Mouse (Mus musculus) CH12.LX (cell line): ENCODE measurements around the gene Rtn1.

Experiments used
- CHD1 ChIP-seq: IDR thresholded peaks from 2 replicates; pipeline ENCODE4 v1.6.1; 2012; ENCODE audit warnings: low read depth, low read length, improper control_type of control experiment, inconsistent platforms
- CTCF ChIP-seq, 2 experiments: IDR thresholded peaks in 1 of 2; conservative IDR thresholded peaks in 1 of 2; 2 replicates each; pipeline ENCODE4 v1.5.1; 2011 to 2012; ENCODE audit warnings: low read depth in 2 of 2, low read length in 2 of 2, improper control_type of control experiment in 1 of 2, inconsistent platforms in 1 of 2, mild to moderate bottlenecking in 1 of 2, moderate library complexity in 1 of 2
- HCFC1 ChIP-seq: IDR thresholded peaks from 2 replicates; pipeline ENCODE4 v1.6.1; 2012; ENCODE audit warnings: low read depth, mild to moderate bottlenecking, inconsistent platforms, low read length, improper control_type of control experiment
- JUN ChIP-seq: IDR thresholded peaks from 2 replicates; pipeline ENCODE4 v1.6.1; 2011; ENCODE audit warnings: low read depth, mild to moderate bottlenecking, low read length, improper control_type of control experiment, moderate library complexity; ENCODE audit not compliant: insufficient read depth
- MEF2A ChIP-seq: IDR thresholded peaks from 2 replicates; pipeline ENCODE4 v1.6.1; 2014; ENCODE audit warnings: low read depth, mild to moderate bottlenecking, inconsistent platforms, low read length, improper control_type of control experiment, borderline replicate concordance
- MYC ChIP-seq: IDR thresholded peaks from 2 replicates; pipeline ENCODE4 v1.6.1; 2011; ENCODE audit warnings: low read depth, mild to moderate bottlenecking, improper control_type of control experiment, low read length
- PAX5 ChIP-seq: IDR thresholded peaks from 2 replicates; pipeline ENCODE4 v1.6.1; 2012; ENCODE audit warnings: low read length, inconsistent platforms, mixed read lengths
- POLR2A ChIP-seq: IDR thresholded peaks from 2 replicates; pipeline ENCODE4 v1.6.1; 2011; ENCODE audit warnings: low read depth, mild to moderate bottlenecking, improper control_type of control experiment, low read length
- RCOR1 ChIP-seq: conservative IDR thresholded peaks from 2 replicates; pipeline ENCODE4 v1.6.1; 2012; ENCODE audit warnings: low read depth, mild to moderate bottlenecking, inconsistent platforms, low read length, improper control_type of control experiment
- SMC3 ChIP-seq: IDR thresholded peaks from 2 replicates; pipeline ENCODE4 v1.6.1; 2011; ENCODE audit warnings: low read depth, low read length, improper control_type of control experiment
- TBP ChIP-seq: conservative IDR thresholded peaks from 2 replicates; pipeline ENCODE4 v1.6.1; 2011; ENCODE audit warnings: low read depth, low read length, improper control_type of control experiment

- no peak for TF ChIP-seq POLR2A
- TF ChIP-seq CTCF (conservative IDR thresholded peaks at IDR 0.05 in 1 of 2, IDR thresholded peaks at IDR 0.05 in 1 of 2; ENCODE audit: low read depth in 2 of 2, low read length in 2 of 2) = no peak
- no peak for TF ChIP-seq JUN
- TF ChIP-seq SMC3 = no peak
- TF ChIP-seq RCOR1 = no peak
- TF ChIP-seq TBP = no peak
- no peak for TF ChIP-seq MEF2A
- TF ChIP-seq CHD1 = no peak
- no peak for TF ChIP-seq MYC
- no peak for TF ChIP-seq PAX5
- no peak for TF ChIP-seq HCFC1
Measured at GRCm38 (mm10) chr12:72197434-72197833, 211.4 kb downstream of the Rtn1 start.
